Mouse (Mus musculus): ENCODE measurements at regions not wholly inside any gene's neighbourhood (a gene's known extent, or its start where the extent isn't known, plus 50 kb on each side); places are given as distances from the start of the nearest gene placed in this dataset.

GRCm38 (mm10) chr14:105504376-105504775 is 246.0 kb downstream of the Ndfip2 start:
- Histone ChIP-seq H3K4me1 (replicated peaks; ENCODE audit: low read depth, low read length) (peaks cover 38% of the 10 kb centered on the region), H3K36me3 (ENCODE audit: insufficient read depth, low read length) (no peaks in the 10 kb centered on the region), H3K4me3 (replicated peaks; ENCODE audit: low read length) (no peak overlapping the region), H3K9me3 (ENCODE audit: low read length) (peaks cover 10% of the 10 kb centered on the region; the same call in 1 of the 2 replicates), H3K27me3 (ENCODE audit: insufficient read depth, low read length) (no peaks in the 10 kb centered on the region; the same call in none of the 2 replicates)
- TF ChIP-seq CTCF (conservative IDR thresholded peaks at IDR 0.05; ENCODE audit: low read length) (no peak), NANOG (IDR thresholded peaks at IDR 0.05; ENCODE audit: borderline replicate concordance, low read length) (no peak), POU5F1 (IDR thresholded peaks at IDR 0.05; ENCODE audit: borderline replicate concordance, low read length) (no peak)

- peaks cover 43% of the 10 kb centered on the region for H3K4me1 ChIP-seq (replicated peaks; ENCODE audit: low read depth, low read length)
- H3K36me3 ChIP-seq (ENCODE audit: insufficient read depth, low read length): no peaks in the 10 kb centered on the region
- H3K27me3 ChIP-seq (ENCODE audit: insufficient read depth, low read length): no peaks in the 10 kb centered on the region; the same call in none of the 2 replicates
- no peak for TF ChIP-seq NANOG (IDR thresholded peaks at IDR 0.05; ENCODE audit: borderline replicate concordance, low read length)
- TF ChIP-seq POU5F1 (IDR thresholded peaks at IDR 0.05; ENCODE audit: borderline replicate concordance, low read length): no peak
- TF ChIP-seq CTCF (conservative IDR thresholded peaks at IDR 0.05; ENCODE audit: low read length): no peak
- no peak overlapping the region for H3K4me3 ChIP-seq (replicated peaks; ENCODE audit: low read length)
- H3K9me3 ChIP-seq (ENCODE audit: low read length): peaks cover 4% of the 10 kb centered on the region; the same call in 1 of the 2 replicates
Measured at GRCm38 (mm10) chr14:105503806-105504205, 245.4 kb downstream of the Ndfip2 start.

- no peak for TF ChIP-seq NANOG (IDR thresholded peaks at IDR 0.05; ENCODE audit: borderline replicate concordance, low read length)
- no peak for TF ChIP-seq POU5F1 (IDR thresholded peaks at IDR 0.05; ENCODE audit: borderline replicate concordance, low read length)
- TF ChIP-seq CTCF (conservative IDR thresholded peaks at IDR 0.05; ENCODE audit: low read length): no peak
- peaks cover 45% of the 10 kb centered on the region for H3K4me1 ChIP-seq (replicated peaks; ENCODE audit: low read depth, low read length)
- H3K4me3 ChIP-seq (replicated peaks; ENCODE audit: low read length): peak overlapping the region; percentile 46
- no peaks in the 10 kb centered on the region; the same call in none of the 2 replicates for H3K27me3 ChIP-seq (ENCODE audit: insufficient read depth, low read length)
- peaks cover 4% of the 10 kb centered on the region; the same call in 1 of the 2 replicates for H3K9me3 ChIP-seq (ENCODE audit: low read length)
- no peaks in the 10 kb centered on the region for H3K36me3 ChIP-seq (ENCODE audit: insufficient read depth, low read length)
Measured at GRCm38 (mm10) chr14:105502633-105502975, 244.2 kb downstream of the Ndfip2 start.

- peak; percentile 40; the same call in 1 of the 2 replicates for TF ChIP-seq POU5F1 (IDR thresholded peaks at IDR 0.05; ENCODE audit: borderline replicate concordance, low read length)
- no peak for TF ChIP-seq CTCF (conservative IDR thresholded peaks at IDR 0.05; ENCODE audit: low read length)
- peak; percentile 13; the same call in 1 of the 2 replicates for TF ChIP-seq NANOG (IDR thresholded peaks at IDR 0.05; ENCODE audit: borderline replicate concordance, low read length)
- Histone ChIP-seq H3K4me3 (replicated peaks; ENCODE audit: low read length) (peak overlapping the region; percentile 46), H3K9me3 (ENCODE audit: low read length) (peaks cover 4% of the 10 kb centered on the region; the same call in 1 of the 2 replicates), H3K4me1 (replicated peaks; ENCODE audit: low read depth, low read length) (peaks cover 45% of the 10 kb centered on the region), H3K27me3 (ENCODE audit: insufficient read depth, low read length) (no peaks in the 10 kb centered on the region; the same call in none of the 2 replicates), H3K36me3 (ENCODE audit: insufficient read depth, low read length) (no peaks in the 10 kb centered on the region)
Measured at GRCm38 (mm10) chr14:105501792-105502632, 243.6 kb downstream of the Ndfip2 start.

GRCm38 (mm10) chr14:105500966-105501741 is 242.8 kb downstream of the Ndfip2 start:
- peak overlapping the region; percentile 46; the same call in 1 of the 2 replicates for H3K4me3 ChIP-seq (replicated peaks; ENCODE audit: low read length)
- no peak for TF ChIP-seq POU5F1 (IDR thresholded peaks at IDR 0.05; ENCODE audit: borderline replicate concordance, low read length)
- no peak for TF ChIP-seq CTCF (conservative IDR thresholded peaks at IDR 0.05; ENCODE audit: low read length)
- TF ChIP-seq NANOG (IDR thresholded peaks at IDR 0.05; ENCODE audit: borderline replicate concordance, low read length): no peak

GRCm38 (mm10) chr14:105499319-105499895 is 241.0 kb downstream of the Ndfip2 start:
- no peak for TF ChIP-seq POU5F1 (IDR thresholded peaks at IDR 0.05; ENCODE audit: borderline replicate concordance, low read length)
- no peak for TF ChIP-seq NANOG (IDR thresholded peaks at IDR 0.05; ENCODE audit: borderline replicate concordance, low read length)
- no peak for TF ChIP-seq CTCF (conservative IDR thresholded peaks at IDR 0.05; ENCODE audit: low read length)
- Histone ChIP-seq H3K4me1 (replicated peaks; ENCODE audit: low read depth, low read length) (peaks cover 45% of the 10 kb centered on the region), H3K9me3 (ENCODE audit: low read length) (peaks cover 4% of the 10 kb centered on the region; the same call in 1 of the 2 replicates), H3K36me3 (ENCODE audit: insufficient read depth, low read length) (no peaks in the 10 kb centered on the region), H3K4me3 (replicated peaks; ENCODE audit: low read length) (no peak overlapping the region), H3K27me3 (ENCODE audit: insufficient read depth, low read length) (no peaks in the 10 kb centered on the region; the same call in none of the 2 replicates)

More at GRCm38 (mm10) chr14:105500966-105501741, 242.8 kb downstream of the Ndfip2 start:
- H3K9me3 ChIP-seq (ENCODE audit: low read length): peaks cover 4% of the 10 kb centered on the region; the same call in 1 of the 2 replicates
- H3K36me3 ChIP-seq (ENCODE audit: insufficient read depth, low read length): no peaks in the 10 kb centered on the region
- no peaks in the 10 kb centered on the region; the same call in none of the 2 replicates for H3K27me3 ChIP-seq (ENCODE audit: insufficient read depth, low read length)
- peaks cover 45% of the 10 kb centered on the region for H3K4me1 ChIP-seq (replicated peaks; ENCODE audit: low read depth, low read length)

GRCm38 (mm10) chr14:105498155-105498906 is 240.0 kb downstream of the Ndfip2 start:
- Histone ChIP-seq H3K36me3 (ENCODE audit: insufficient read depth, low read length) (no peaks in the 10 kb centered on the region), H3K4me3 (replicated peaks; ENCODE audit: low read length) (no peak overlapping the region), H3K27me3 (ENCODE audit: insufficient read depth, low read length) (no peaks in the 10 kb centered on the region; the same call in none of the 2 replicates), H3K9me3 (ENCODE audit: low read length) (no peaks in the 10 kb centered on the region), H3K4me1 (replicated peaks; ENCODE audit: low read depth, low read length) (peaks cover 40% of the 10 kb centered on the region)
- TF ChIP-seq NANOG (IDR thresholded peaks at IDR 0.05; ENCODE audit: borderline replicate concordance, low read length) (no peak), POU5F1 (IDR thresholded peaks at IDR 0.05; ENCODE audit: borderline replicate concordance, low read length) (no peak), CTCF (conservative IDR thresholded peaks at IDR 0.05; ENCODE audit: low read length) (no peak)
